Mouse (Mus musculus) sigmoid colon, adult 10 weeks (tissue): ENCODE data around the gene Mthfs. TPM values are rescaled to one million over a fixed set of nuclear protein-coding genes. Genes with fewer than 3 reads are reported as not detected.

Experiments
- polyA plus RNA-seq: library from polyadenylated mRNA; stranded (reverse); fragments of 350-450 nt; fragmentation: Illumina TruSeq; extraction: RNeasy Lipid Tissue Mini Kit (QIAGEN cat#74804); gene quantifications from one replicate; pipeline ENCODE4 v1.2.3, GENCODE M21; 2014; ENCODE audit warnings: low read depth, low replicate concordance

Gene Mthfs
- polyA plus RNA-seq, result 29.3 TPM

GRCm38 (mm10) chr9:89210353-89211064 is at the start of gene Mthfs:
Gene Mthfs (plus strand): TSS chr9:89210676.

GRCm38 (mm10) chr9:89198969-89199416 is 11.5 kb upstream of the Mthfs start, which contains the start of the genes Bcl2a1b and Gm29094:
Gene Bcl2a1b (plus strand): TSS chr9:89199209.
Gene Gm29094 (plus strand): TSS chr9:89199379.

Other genes starting within 250 kb of the Mthfs start
- not detected for gene Trim43b, start 117.8 kb upstream of the Mthfs start, polyA plus RNA-seq
- 21.6 TPM for gene Bcl2a1b, start 11.5 kb upstream of the Mthfs start, polyA plus RNA-seq
- 0.95 TPM for gene Gm29094, start 11.3 kb upstream of the Mthfs start, polyA plus RNA-seq